Mouse (Mus musculus): Measurements from ENCODE around the gene Tmc8. TPM values are rescaled to one million over a fixed set of nuclear protein-coding genes. Genes with fewer than 3 reads are reported as not detected.
"Not testable (repeated sequence)": the region's sequence is repeated elsewhere in the genome, so short reads cannot be mapped to it uniquely, and the experiment has no call there.

Tmc8 gene
- total RNA-seq, 1 experiment from 2014 or later = 1.5 TPM

DNA sequence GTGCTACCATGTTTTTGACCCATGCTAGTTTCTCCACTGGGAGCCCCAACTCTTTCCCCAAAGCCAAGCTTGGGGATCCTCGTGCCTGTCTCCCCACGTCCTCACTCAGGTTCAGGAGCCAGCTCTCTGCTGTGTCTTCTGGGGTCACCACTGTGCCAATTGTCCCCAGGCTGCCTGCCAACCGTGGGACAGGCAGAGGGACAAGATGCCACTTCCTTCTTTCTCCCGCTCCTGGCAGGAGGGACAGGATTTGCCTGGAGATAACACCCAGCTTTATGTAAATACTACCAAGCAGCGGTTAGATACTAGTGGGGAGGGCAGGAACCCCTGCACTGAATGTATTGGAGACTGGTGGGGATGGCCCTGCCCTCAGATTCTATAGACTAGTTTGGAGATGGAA is 32.0 kb downstream of the Tmc8 start:
- ATAC-seq (replicated peaks in 1 of 2; ENCODE audit: insufficient read depth in 1 of 2, low FRiP score in 2 of 2, low TSS enrichment in 1 of 2, low read depth in 1 of 2, poor library complexity in 2 of 2, severe bottlenecking in 2 of 2) = no peak

DNA sequence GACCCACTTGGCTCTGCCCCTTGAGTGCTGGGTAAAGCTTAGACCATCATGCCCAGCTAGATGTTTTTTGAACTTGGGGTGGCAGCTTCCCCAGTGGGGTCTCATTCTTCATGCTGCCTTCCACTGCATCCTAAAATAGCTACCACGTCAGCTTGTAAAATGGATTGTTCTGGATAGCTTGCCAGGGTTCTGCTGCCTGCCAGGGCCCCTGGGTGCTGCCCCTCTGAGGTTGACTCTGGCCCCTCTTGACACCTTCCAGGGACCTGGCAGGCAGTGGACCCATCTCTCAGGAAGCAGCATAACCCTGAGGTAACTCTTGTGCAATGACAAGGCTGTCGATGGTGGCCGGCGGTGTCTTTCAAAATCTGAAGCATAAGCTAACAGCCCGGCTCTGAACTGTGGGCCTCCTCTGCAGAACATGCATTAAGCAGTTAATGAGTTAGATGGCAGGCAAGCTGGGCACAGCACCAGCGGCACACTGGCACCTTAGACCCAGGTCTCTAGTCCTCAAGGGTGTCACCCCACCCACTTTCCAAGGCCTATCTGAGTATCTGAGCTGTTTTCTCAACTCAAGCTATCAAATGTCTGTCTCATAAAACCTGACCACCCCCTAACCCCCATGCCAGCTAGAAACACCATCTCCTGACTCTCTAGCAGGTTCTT is 33.0 kb downstream of the Tmc8 start:
- no peak; a peak in 1 of 4 replicates for ATAC-seq (replicated peaks in 1 of 2; ENCODE audit: insufficient read depth in 1 of 2, low FRiP score in 2 of 2, low TSS enrichment in 1 of 2, low read depth in 1 of 2, poor library complexity in 2 of 2, severe bottlenecking in 2 of 2)

DNA sequence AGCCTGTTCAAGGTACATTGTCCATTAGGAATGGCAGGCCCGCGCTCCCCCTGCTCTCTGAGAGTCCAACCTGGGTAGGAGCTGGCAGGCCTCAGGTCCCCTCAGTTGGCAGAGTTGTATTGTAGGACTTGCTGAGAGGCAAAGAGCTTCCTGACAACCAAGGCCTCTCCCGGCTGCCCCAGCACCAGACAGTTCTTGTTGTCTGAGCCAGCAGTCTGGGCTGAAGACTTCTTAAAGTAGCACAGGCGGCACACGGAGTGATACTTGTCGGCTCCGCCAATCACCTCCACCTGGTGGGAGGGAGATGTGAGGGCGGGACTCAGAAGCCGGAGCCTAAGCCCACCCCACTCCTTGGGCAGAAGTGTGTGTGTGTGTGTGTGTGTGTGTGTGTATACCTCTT is 34.0 kb downstream of the Tmc8 start:
- not testable (repeated sequence) for ATAC-seq (replicated peaks in 1 of 2; ENCODE audit: insufficient read depth in 1 of 2, low FRiP score in 2 of 2, low TSS enrichment in 1 of 2, low read depth in 1 of 2, poor library complexity in 2 of 2, severe bottlenecking in 2 of 2)

DNA sequence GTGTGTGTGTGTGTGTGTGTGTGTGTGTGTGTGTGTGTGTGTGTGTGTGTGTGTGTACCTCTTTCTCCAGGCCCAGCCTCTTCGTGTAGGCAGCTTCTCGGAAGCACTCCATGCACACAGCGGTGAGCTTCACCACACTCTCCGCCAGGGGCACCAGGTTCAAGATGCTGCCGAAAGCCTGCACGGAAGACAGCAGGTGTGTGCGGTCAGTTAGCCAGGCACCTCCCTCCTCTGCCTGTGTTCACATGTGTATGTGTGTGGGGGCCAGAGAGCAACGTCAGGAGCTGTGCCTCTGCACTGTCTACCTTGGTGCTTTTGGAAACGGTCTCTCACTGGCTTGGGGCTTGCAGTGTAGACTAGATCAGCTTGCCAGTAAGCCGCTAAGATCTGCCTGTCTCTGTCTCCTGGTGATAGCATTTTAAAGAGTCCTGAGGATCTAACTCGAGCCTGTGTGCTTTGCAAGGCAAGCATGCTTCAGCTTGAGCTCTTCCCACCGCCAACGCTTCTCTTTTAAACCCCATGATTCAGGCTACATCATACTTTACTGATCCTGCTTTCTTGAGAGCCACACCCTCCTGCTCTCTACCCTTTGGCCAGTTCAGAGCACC is 34.6 kb downstream of the Tmc8 start:
- no peak for ATAC-seq (replicated peaks in 1 of 2; ENCODE audit: insufficient read depth in 1 of 2, low FRiP score in 2 of 2, low TSS enrichment in 1 of 2, low read depth in 1 of 2, poor library complexity in 2 of 2, severe bottlenecking in 2 of 2)

DNA sequence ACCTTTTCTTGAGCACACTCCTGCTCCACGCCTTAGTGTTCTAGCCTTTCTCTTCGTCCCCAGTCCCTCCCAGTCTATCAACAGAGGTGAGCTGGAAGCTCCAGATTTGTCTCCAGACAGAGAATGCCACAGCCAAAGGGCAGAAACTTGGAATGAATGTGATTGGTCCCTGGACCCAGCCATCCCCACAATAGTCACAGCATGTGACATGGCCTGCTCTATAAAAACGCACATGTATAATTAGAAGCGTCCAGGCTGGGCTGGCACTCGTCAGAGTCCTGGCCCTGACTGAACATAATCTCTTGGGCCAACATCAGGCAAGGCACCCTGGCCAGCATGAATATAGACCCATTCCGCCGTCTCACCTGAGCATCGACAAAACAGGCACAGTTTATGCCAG is 37.2 kb downstream of the Tmc8 start:
- no peak for ATAC-seq (replicated peaks in 1 of 2; ENCODE audit: insufficient read depth in 1 of 2, low FRiP score in 2 of 2, low TSS enrichment in 1 of 2, low read depth in 1 of 2, poor library complexity in 2 of 2, severe bottlenecking in 2 of 2)

DNA sequence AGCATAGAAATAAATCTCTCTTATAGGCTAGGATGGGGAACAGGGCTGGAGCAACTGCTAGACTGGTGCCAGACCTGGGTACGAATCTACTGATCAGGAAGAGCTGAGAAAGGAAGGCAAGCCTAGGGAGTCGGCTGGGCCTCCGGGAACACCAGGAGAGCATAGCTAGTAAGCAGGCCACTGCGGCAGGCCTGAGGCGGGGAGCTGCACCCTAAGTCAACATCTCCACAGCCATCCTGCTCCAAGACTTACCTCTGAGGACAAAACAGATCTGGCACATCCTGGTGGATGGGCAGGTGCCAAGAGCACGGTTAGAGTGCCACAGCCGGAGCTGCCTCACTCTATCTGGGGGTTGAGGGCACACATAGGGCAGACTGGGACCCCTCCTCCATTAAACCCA is 38.3 kb downstream of the Tmc8 start:
- ATAC-seq (replicated peaks in 1 of 2; ENCODE audit: insufficient read depth in 1 of 2, low FRiP score in 2 of 2, low TSS enrichment in 1 of 2, low read depth in 1 of 2, poor library complexity in 2 of 2, severe bottlenecking in 2 of 2) = no peak

DNA sequence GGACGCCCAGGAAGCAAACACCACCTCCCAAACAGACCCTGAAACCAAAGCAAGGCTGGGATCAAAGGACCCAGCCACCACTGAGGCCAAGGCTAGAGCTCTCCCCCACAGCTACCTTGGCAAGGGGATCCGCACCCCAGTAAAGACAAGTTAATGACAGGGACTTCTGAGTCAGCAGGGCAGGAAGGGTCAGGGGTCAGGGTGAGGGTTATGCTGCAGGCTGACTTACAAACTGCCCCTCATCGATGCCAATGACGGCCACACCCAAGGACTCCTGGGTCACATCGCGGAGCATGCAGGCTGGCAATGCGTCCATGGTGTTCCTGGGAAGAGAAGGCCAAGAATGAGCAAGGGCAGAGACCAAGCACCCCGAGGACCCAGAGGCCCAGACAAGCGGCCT is 40.0 kb downstream of the Tmc8 start:
- ATAC-seq (replicated peaks in 1 of 2; ENCODE audit: insufficient read depth in 1 of 2, low FRiP score in 2 of 2, low TSS enrichment in 1 of 2, low read depth in 1 of 2, poor library complexity in 2 of 2, severe bottlenecking in 2 of 2) = no peak

DNA sequence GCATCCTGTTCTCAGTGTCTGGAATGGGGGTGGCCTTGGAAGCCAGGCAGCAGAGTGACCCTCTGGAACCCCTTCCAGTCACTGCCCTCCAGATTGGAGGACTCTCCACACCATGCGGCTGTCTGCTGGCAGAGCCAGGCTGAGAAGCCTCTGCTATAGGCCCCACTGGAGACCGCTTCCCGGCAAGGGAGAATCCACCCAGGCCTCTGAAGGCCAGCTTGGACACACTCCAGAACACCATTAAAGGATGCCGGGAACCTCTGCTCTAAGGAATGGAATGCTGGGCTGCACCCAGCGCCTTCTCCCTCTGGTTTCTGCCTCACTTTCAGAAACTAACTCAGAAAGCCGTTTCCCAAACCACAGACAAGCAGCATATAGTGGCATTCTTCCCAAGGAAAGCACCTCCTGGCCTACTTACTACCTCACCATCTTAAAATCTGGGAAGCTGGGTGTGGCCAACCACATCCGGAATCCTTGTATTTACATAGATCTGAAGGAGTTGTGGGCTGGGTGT is 40.9 kb downstream of the Tmc8 start:
- no peak for ATAC-seq (replicated peaks in 1 of 2; ENCODE audit: insufficient read depth in 1 of 2, low FRiP score in 2 of 2, low TSS enrichment in 1 of 2, low read depth in 1 of 2, poor library complexity in 2 of 2, severe bottlenecking in 2 of 2)

DNA sequence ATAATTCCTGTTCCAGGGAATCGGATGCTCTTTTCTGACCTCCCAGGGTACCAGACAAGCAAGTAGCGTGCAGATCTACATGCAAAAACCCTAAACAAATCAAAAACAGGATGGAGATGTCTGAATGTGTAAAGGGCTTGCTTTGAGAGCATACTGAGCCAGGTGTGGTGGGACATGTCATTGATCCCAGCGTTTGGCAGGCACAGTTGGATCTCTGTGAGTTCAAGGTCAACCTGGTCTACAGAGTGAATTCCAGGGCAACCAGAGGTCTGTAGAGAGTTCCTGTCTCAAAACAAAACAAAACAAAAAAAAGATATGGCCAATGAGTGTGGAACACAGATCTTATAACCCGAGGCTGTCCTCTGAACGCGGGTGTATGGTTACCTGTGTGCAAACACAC is 41.5 kb downstream of the Tmc8 start:
- ATAC-seq (replicated peaks in 1 of 2; ENCODE audit: insufficient read depth in 1 of 2, low FRiP score in 2 of 2, low TSS enrichment in 1 of 2, low read depth in 1 of 2, poor library complexity in 2 of 2, severe bottlenecking in 2 of 2) = no peak

DNA sequence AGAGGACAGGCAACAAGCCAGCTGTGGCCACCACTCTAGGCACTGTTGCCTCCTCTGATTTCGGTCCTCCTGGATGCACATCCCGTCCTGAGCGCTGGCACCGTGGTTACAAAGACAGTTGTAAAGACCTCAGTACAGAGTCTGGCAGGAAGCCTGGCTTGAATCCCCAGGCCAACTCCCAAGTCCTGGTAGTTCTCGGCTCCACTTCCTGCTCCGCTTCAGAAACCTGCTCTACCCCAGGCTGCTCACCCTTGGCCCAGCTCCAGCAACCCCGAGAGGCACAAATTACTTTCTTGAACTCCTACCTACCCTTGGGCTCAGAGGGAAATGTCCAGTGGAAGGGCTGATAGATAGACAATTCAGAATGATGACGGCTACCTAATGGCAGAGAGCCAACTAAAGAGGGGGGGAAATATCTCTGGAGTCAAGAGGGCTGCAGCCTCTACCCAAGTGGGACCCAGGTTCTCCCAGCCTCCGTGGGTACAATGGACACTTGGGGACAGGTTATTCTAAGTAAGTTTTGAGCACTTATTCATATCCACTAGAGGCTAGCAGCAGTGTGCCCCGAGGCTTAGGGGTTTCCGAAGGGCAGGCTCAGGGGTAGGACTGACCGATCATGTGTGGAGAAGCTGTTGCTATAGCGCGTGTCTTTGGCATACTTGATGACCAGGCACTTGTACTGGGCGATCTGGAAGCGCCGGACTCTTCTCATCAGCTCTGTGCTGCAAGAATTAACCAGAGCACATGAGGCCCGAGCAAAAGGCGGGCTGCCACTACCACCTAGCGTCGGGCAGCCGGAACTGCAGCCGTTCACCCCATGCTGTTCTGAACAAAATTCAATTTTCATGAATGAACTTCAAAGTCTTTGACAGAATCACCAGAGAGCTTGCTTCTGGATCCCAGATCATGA is 42.4 kb downstream of the Tmc8 start:
- ATAC-seq (replicated peaks in 1 of 2; ENCODE audit: insufficient read depth in 1 of 2, low FRiP score in 2 of 2, low TSS enrichment in 1 of 2, low read depth in 1 of 2, poor library complexity in 2 of 2, severe bottlenecking in 2 of 2) = peak; percentile 60 to 67

DNA sequence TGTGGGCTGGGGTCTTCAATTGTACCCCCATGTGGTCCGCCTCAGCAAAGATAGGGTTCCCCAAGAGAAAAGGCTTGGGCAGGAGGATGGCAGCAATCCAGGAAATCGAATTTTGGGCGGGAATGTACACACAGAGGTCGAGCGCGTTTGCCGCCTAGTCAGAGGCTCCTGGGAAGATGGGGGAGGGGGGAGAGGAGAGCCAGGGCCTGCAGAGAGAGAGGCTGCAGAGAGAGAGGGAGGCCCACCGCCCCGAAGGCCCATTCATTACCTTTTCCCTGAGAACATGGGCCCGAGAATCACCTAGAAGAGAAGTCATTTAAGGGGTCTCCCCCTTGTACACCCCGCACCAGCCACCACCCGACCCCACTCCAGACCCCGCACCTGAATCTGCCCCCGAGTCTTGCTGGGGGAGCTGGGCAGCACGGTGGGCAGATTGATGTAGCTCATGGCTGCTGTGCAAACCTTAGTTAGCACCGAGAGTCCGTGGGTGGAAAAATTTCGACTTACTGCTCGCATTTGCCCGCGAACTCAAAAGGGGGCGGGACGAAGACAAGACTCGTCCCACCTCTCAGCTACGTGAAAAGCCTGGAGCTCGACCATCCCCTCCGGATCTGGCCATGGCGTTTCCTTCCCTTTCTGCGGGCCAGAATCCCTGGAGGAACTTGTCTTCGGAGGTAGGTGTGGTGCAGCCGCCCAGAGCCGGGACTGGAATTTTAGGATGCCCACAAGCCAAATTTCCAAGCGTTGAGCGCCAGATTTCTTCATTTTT is 43.6 kb downstream of the Tmc8 start, which contains the start of the genes Afmid and Tk1:
Gene Afmid (plus strand): TSS at position 592 of the 769 bp plus-strand sequence.
Gene Tk1 (minus strand): TSS at position 760 of the 769 bp plus-strand sequence.
- ATAC-seq (replicated peaks in 1 of 2; ENCODE audit: insufficient read depth in 1 of 2, low FRiP score in 2 of 2, low TSS enrichment in 1 of 2, low read depth in 1 of 2, poor library complexity in 2 of 2, severe bottlenecking in 2 of 2) = peak; percentile 29 to 51

DNA sequence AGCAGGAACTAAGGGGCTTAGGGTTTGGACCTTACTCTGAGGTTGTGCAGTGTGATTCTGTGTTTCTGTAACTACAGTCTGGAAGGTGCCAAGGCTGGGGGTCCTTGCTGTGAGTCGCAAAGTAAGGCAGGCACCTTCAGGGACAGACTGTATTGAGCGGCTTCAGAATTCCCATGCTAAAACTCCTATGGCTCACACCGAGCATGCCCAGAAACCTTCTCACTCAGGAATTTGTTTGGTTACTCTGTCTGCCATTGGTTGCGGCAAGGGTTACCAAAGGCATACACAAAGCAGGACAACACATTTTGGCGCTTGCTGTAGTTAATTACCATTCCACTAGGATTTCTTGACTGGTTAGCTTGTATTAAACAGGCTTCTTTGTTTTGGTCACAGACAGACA is 44.3 kb downstream of the Tmc8 start:
- no peak for ATAC-seq (replicated peaks in 1 of 2; ENCODE audit: insufficient read depth in 1 of 2, low FRiP score in 2 of 2, low TSS enrichment in 1 of 2, low read depth in 1 of 2, poor library complexity in 2 of 2, severe bottlenecking in 2 of 2)

DNA sequence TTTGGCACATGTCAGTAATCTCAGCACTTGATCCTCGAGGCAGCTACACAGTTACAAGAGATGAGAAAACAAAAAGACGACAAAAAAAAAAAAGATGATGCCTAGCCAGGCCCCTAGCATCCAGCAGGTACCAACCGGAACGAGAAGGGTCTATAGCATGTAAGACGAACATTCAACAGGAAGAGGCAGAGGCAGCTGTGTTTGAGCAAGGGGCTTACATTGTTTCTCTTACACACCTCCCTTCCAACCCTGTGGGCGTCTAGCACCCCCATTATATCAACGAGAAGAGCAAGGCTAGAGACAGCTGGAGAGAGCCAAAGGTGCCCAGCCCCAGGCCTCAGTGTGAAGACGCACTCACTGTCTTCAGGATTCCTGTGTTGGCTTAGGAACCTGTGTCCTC is 45.0 kb downstream of the Tmc8 start:
- ATAC-seq (replicated peaks in 1 of 2; ENCODE audit: insufficient read depth in 1 of 2, low FRiP score in 2 of 2, low TSS enrichment in 1 of 2, low read depth in 1 of 2, poor library complexity in 2 of 2, severe bottlenecking in 2 of 2) = no peak

DNA sequence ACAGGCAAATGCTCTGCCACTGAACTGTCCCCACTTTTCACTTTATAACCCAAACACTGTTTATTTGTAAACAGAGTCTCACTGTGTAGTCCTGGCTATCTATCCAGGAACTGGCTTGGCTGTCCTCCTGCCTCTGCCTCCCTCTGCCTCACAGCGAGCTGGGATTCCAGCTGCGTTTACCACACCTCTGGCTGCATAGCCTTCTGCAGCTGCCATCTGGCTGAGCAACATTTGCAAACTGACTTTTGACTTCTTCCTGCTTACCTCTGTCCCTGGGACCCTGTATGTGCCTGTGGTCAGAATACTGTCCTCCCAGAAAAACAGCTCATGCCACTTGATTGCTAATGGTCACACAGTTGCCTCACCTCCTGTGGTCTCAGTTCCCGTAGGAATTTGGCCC is 45.5 kb downstream of the Tmc8 start:
- no peak for ATAC-seq (replicated peaks in 1 of 2; ENCODE audit: insufficient read depth in 1 of 2, low FRiP score in 2 of 2, low TSS enrichment in 1 of 2, low read depth in 1 of 2, poor library complexity in 2 of 2, severe bottlenecking in 2 of 2)

DNA sequence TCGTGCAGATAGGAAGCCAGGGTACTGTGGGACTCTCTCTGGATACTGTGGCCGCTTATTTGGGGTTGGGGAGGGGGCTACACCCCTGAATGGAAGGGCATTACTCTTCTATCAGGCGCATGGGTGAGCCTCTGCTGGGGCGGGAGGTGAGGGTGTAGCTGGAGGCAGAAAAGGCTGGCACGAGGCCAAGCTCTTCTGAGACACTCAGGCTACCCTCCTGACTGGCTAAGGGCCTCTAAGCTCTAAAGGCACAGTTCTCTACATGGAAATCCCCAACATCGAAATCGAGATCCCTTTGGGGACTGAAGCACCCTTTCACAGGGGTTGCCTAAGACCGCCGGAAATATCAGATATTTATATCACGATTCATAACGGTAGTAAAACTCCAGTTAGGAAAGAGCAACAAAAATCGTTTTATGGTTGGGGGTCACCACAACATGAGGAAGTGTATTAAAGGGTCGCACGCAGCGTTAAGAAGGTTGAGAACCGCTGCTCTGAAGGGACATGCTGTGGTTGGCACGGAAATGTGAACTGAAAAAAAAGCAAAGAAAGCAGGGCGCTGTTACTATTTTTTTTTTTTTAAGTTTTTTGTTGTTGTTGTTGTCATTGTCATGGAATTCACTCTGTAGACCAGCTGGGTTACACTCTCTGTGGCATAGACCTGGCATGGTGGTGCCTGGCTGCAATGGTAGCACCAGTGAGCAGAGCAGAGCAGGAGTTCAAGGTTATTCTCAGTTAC is 46.4 kb downstream of the Tmc8 start:
- no peak for ATAC-seq (replicated peaks in 1 of 2; ENCODE audit: insufficient read depth in 1 of 2, low FRiP score in 2 of 2, low TSS enrichment in 1 of 2, low read depth in 1 of 2, poor library complexity in 2 of 2, severe bottlenecking in 2 of 2)

DNA sequence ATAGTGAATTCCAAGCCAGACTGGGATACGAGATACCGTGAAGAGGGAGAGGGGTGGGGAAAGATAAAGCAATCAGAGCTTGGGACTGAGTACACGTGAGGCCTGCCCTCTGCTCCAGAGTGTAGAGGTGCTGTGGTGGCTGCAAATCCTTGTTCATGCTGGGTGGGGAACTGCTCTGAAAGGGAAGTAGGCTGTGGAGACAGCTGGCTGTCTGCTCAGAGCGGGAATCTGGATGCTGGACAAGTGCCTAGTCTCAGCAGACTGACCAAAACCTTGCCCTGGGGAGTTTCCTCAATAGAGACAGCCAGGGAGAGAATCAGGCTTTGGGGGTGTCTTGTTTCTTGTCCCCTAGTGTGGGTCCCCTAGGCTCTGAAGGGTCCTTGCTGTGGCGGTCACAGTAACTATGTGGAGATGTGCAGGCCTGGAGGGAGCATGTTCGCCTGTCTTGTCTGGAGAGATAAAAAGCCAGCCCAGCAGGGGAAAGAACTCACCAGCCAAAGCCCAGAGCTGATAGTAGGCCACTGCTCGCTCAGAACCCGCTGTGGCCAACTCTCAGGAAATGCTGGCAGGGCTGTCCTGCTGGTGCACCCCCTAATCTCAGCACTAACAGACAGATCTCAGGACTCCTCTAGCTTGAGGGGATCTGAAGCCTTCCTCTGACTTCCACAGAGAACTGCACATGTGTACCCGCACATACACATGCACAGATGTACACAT is 47.2 kb downstream of the Tmc8 start:
- ATAC-seq (replicated peaks in 1 of 2; ENCODE audit: insufficient read depth in 1 of 2, low FRiP score in 2 of 2, low TSS enrichment in 1 of 2, low read depth in 1 of 2, poor library complexity in 2 of 2, severe bottlenecking in 2 of 2) = no peak
